Mouse (Mus musculus) lung, embryonic 15.5 days (tissue): ENCODE measurements around the gene Chd6. TPM values are rescaled to one million over a fixed set of nuclear protein-coding genes. Genes with fewer than 3 reads are reported as not detected.

Source experiments
- ATAC-seq: fragments of 200-750 bp; cut with Nextera tagmentation; 2 replicates; pipeline ENCODE4 v1.8.0; 2017; ENCODE audit warnings: moderate number of reproducible peaks, borderline replicate concordance; ENCODE audit not compliant: low FRiP score, low TSS enrichment; ENCODE audit errors: extremely low read depth
- H3K27ac ChIP-seq: fragments of 300-500 bp; sonication (generic); 2 replicates; pipeline ENCODE4 v1.5.1; 2015; ENCODE audit warnings: moderate library complexity, mild to moderate bottlenecking, inconsistent platforms
- H3K27me3 ChIP-seq: fragments of 300-500 bp; sonication (generic); 2 replicates; pipeline ENCODE4 v1.6.1; 2015; ENCODE audit warnings: inconsistent platforms
- H3K36me3 ChIP-seq: fragments of 300-500 bp; sonication (generic); 2 replicates; pipeline ENCODE4 v1.6.1; 2015; ENCODE audit warnings: inconsistent platforms
- H3K4me1 ChIP-seq: fragments of 300-500 bp; sonication (generic); 2 replicates; pipeline ENCODE4 v1.6.1; 2015; ENCODE audit warnings: inconsistent platforms
- H3K4me2 ChIP-seq: fragments of 300-500 bp; sonication (generic); 2 replicates; pipeline ENCODE4 v1.6.1; 2015; ENCODE audit warnings: inconsistent platforms, mild to moderate bottlenecking, moderate library complexity
- H3K4me3 ChIP-seq: fragments of 300-500 bp; sonication (generic); 2 replicates; pipeline ENCODE4 v1.5.1; 2015; ENCODE audit warnings: mild to moderate bottlenecking, inconsistent platforms
- H3K9ac ChIP-seq: fragments of 300-500 bp; sonication (generic); 2 replicates; pipeline ENCODE4 v1.6.1; 2015; ENCODE audit warnings: inconsistent platforms
- H3K9me3 ChIP-seq: fragments of 300-500 bp; sonication (generic); 2 replicates; pipeline ENCODE4 v1.6.1; 2016; ENCODE audit warnings: inconsistent platforms
- WGBS: fragments of 180-500 bp; shearing (Covaris S2); methylation state at CpG from one replicate; pipeline ENCODE4 v1.1.7; 2015; 5-methylcytosine and 5-hydroxymethylcytosine counted together
- polyA plus RNA-seq: library from polyadenylated mRNA; unstranded; fragments of >200 nt; fragmentation: Nextera tagmentation; extraction: Ambion mirVana; gene quantifications from 2 replicates; pipeline ENCODE4 v1.2.1, GENCODE M21; 2015

Chd6 gene
- 28.7 and 32.8 TPM in 2 replicates for polyA plus RNA-seq

GRCm38 (mm10) chr2:161108933-161109371, at the start of gene Chd6:
Gene Chd6 (minus strand): TSS chr2:161109075.
- ATAC-seq, result peak; percentile 98
- Histone ChIP-seq H3K36me3 (no peaks in the 10 kb centered on the region), H3K4me3 (peak within 1 kb of the TSS; percentile 84), H3K27me3 (no peaks in the 10 kb centered on the region), H3K4me2 (peak within 1 kb of the TSS; percentile 88), H3K9me3 (no peaks in the 10 kb centered on the region), H3K27ac (peak within 1 kb of the TSS; percentile 99), H3K4me1 (peaks cover 31% of the 10 kb centered on the region), H3K9ac (peak within 1 kb of the TSS; percentile 89)
- WGBS, result 0% methylated on average over 23 of the region's 27 CpGs

- no peaks in the 10 kb centered on the region for H3K27me3 ChIP-seq
- H3K27ac ChIP-seq, result no peak overlapping the region
- no peak overlapping the region for H3K4me2 ChIP-seq
- no peaks in the 10 kb centered on the region for H3K9me3 ChIP-seq
- no peak overlapping the region for H3K9ac ChIP-seq
- H3K4me1 ChIP-seq, result peaks cover 7% of the 10 kb centered on the region; the same call in 1 of the 2 replicates
- WGBS, result 66% methylated on average over 7 of the region's 7 CpGs
- H3K4me3 ChIP-seq, result no peak overlapping the region
- ATAC-seq, result no peak
- no peaks in the 10 kb centered on the region for H3K36me3 ChIP-seq
These were observed 41.3 kb upstream of the Chd6 start for GRCm38 (mm10) chr2:161150004-161150842.

GRCm38 (mm10) chr2:161148428-161149020, 39.6 kb upstream of the Chd6 start:
- H3K27me3 ChIP-seq, result no peaks in the 10 kb centered on the region
- H3K9ac ChIP-seq, result no peak overlapping the region
- peaks cover 14% of the 10 kb centered on the region for H3K4me1 ChIP-seq
- H3K36me3 ChIP-seq, result no peaks in the 10 kb centered on the region
- no peak overlapping the region for H3K4me2 ChIP-seq
- H3K27ac ChIP-seq, result no peak overlapping the region
- ATAC-seq, result no peak
- 51% methylated on average over 3 of the region's 3 CpGs for WGBS
- H3K9me3 ChIP-seq, result no peaks in the 10 kb centered on the region
- H3K4me3 ChIP-seq, result no peak overlapping the region

- Histone ChIP-seq H3K4me1 (peaks cover 14% of the 10 kb centered on the region), H3K27ac (no peak overlapping the region), H3K9ac (no peak overlapping the region), H3K36me3 (no peaks in the 10 kb centered on the region), H3K4me3 (no peak overlapping the region), H3K9me3 (no peaks in the 10 kb centered on the region), H3K27me3 (no peaks in the 10 kb centered on the region), H3K4me2 (no peak overlapping the region)
- WGBS, result 47% methylated on average over 4 of the region's 4 CpGs
- no peak for ATAC-seq
These were observed 39.0 kb upstream of the Chd6 start for GRCm38 (mm10) chr2:161147656-161148427.

- no peaks in the 10 kb centered on the region for H3K9me3 ChIP-seq
- H3K4me2 ChIP-seq, result peak overlapping the region; percentile 24; the same call in 1 of the 2 replicates
- no peaks in the 10 kb centered on the region for H3K36me3 ChIP-seq
- H3K4me3 ChIP-seq, result no peak overlapping the region
- peak; percentile 83; the same call in 1 of the 2 replicates for ATAC-seq
- peak overlapping the region; percentile 58; the same call in 1 of the 2 replicates for H3K27ac ChIP-seq
- WGBS, result 57% methylated on average over 4 of the region's 4 CpGs
- peaks cover 14% of the 10 kb centered on the region for H3K4me1 ChIP-seq
- no peaks in the 10 kb centered on the region for H3K27me3 ChIP-seq
- no peak overlapping the region for H3K9ac ChIP-seq
These were observed 35.9 kb upstream of the Chd6 start for GRCm38 (mm10) chr2:161144799-161145198.

- H3K4me3 ChIP-seq, result no peak overlapping the region
- H3K4me2 ChIP-seq, result no peak overlapping the region
- H3K36me3 ChIP-seq, result no peaks in the 10 kb centered on the region
- H3K4me1 ChIP-seq, result peaks cover 24% of the 10 kb centered on the region
- no peaks in the 10 kb centered on the region for H3K9me3 ChIP-seq
- peak; percentile 56 for ATAC-seq
- H3K9ac ChIP-seq, result no peak overlapping the region
- H3K27me3 ChIP-seq, result no peaks in the 10 kb centered on the region
- H3K27ac ChIP-seq, result peak overlapping the region; percentile 33; the same call in 1 of the 2 replicates
- WGBS, result 32% methylated on average over 11 of the region's 11 CpGs
These were observed 30.0 kb upstream of the Chd6 start for GRCm38 (mm10) chr2:161138672-161139536.

- Histone ChIP-seq H3K9ac (no peak overlapping the region), H3K27me3 (no peaks in the 10 kb centered on the region), H3K4me3 (no peak overlapping the region), H3K9me3 (no peaks in the 10 kb centered on the region), H3K36me3 (no peaks in the 10 kb centered on the region), H3K4me1 (peaks cover 24% of the 10 kb centered on the region), H3K27ac (peak overlapping the region; percentile 51; the same call in 1 of the 2 replicates), H3K4me2 (no peak overlapping the region)
- WGBS, result 31% methylated on average over 3 of the region's 3 CpGs
- peak; percentile 76; the same call in 1 of the 2 replicates for ATAC-seq
These were observed 28.1 kb upstream of the Chd6 start for GRCm38 (mm10) chr2:161136999-161137398.

- ATAC-seq, result no peak
- H3K27ac ChIP-seq, result no peak overlapping the region
- 38% methylated on average over 10 of the region's 10 CpGs for WGBS
- H3K4me1 ChIP-seq, result peaks cover 7% of the 10 kb centered on the region; the same call in 1 of the 2 replicates
- no peak overlapping the region for H3K4me3 ChIP-seq
- H3K36me3 ChIP-seq, result no peaks in the 10 kb centered on the region
- no peak overlapping the region for H3K9ac ChIP-seq
- H3K27me3 ChIP-seq, result no peaks in the 10 kb centered on the region
- no peaks in the 10 kb centered on the region for H3K9me3 ChIP-seq
- H3K4me2 ChIP-seq, result no peak overlapping the region
These were observed 19.7 kb upstream of the Chd6 start for GRCm38 (mm10) chr2:161128367-161129111.

GRCm38 (mm10) chr2:161112011-161112410, 3.1 kb upstream of the Chd6 start:
- Histone ChIP-seq H3K4me3 (no peak overlapping the region), H3K27me3 (no peaks in the 10 kb centered on the region), H3K36me3 (no peaks in the 10 kb centered on the region), H3K9me3 (no peaks in the 10 kb centered on the region), H3K4me1 (peaks cover 15% of the 10 kb centered on the region), H3K9ac (no peak overlapping the region), H3K27ac (no peak overlapping the region), H3K4me2 (no peak overlapping the region)
- no peak for ATAC-seq
- 80% methylated on average over 5 of the region's 5 CpGs for WGBS

- Histone ChIP-seq H3K36me3 (no peaks in the 10 kb centered on the region), H3K4me2 (peak overlapping the region; percentile 88), H3K4me3 (peak overlapping the region; percentile 84), H3K9ac (peak overlapping the region; percentile 60), H3K9me3 (no peaks in the 10 kb centered on the region), H3K4me1 (peaks cover 31% of the 10 kb centered on the region), H3K27me3 (no peaks in the 10 kb centered on the region), H3K27ac (peak overlapping the region; percentile 56)
- ATAC-seq, result peak; percentile 21
- WGBS, result under 1% methylated on average over 26 of the region's 26 CpGs
These were observed 535 bp upstream of the Chd6 start for GRCm38 (mm10) chr2:161109398-161109821.
